Mouse (Mus musculus) hindbrain, embryonic 15.5 days (tissue): ENCODE data around the gene 2610042L04Rik. TPM values are rescaled to one million over a fixed set of nuclear protein-coding genes. Genes with fewer than 3 reads are reported as not detected.
"Not testable (repeated sequence)": the region's sequence is repeated elsewhere in the genome, so short reads cannot be mapped to it uniquely, and the experiment has no call there.

Experiments
- ATAC-seq: fragments of 200-750 bp; cut with Nextera tagmentation; 2 replicates; pipeline ENCODE4 v1.8.0; 2017; ENCODE audit warnings: low read depth, moderate number of reproducible peaks, moderate TSS enrichment; ENCODE audit not compliant: low FRiP score
- H3K27ac ChIP-seq: fragments of 300-500 bp; sonication (generic); replicated peaks from 2 replicates; pipeline ENCODE4 v1.5.1; 2015; ENCODE audit warnings: mild to moderate bottlenecking, inconsistent platforms
- H3K27me3 ChIP-seq: fragments of 300-500 bp; sonication (generic); 2 replicates; pipeline ENCODE4 v1.6.1; 2015; ENCODE audit warnings: control low read depth, inconsistent platforms
- H3K36me3 ChIP-seq: fragments of 300-500 bp; sonication (generic); 2 replicates; pipeline ENCODE4 v1.6.1; 2015; ENCODE audit warnings: control low read depth, inconsistent platforms
- H3K4me1 ChIP-seq: fragments of 300-500 bp; sonication (generic); replicated peaks from 2 replicates; pipeline ENCODE4 v1.6.1; 2015; ENCODE audit warnings: control low read depth, inconsistent platforms
- H3K4me2 ChIP-seq: fragments of 300-500 bp; sonication (generic); 2 replicates; pipeline ENCODE4 v1.6.1; 2015; ENCODE audit warnings: moderate library complexity, mild to moderate bottlenecking, inconsistent platforms
- H3K4me3 ChIP-seq: fragments of 300-500 bp; sonication (generic); 2 replicates; pipeline ENCODE4 v1.5.1; 2015; ENCODE audit warnings: mild to moderate bottlenecking, inconsistent platforms
- H3K9ac ChIP-seq: fragments of 300-500 bp; sonication (generic); 2 replicates; pipeline ENCODE4 v1.6.1; 2015; ENCODE audit warnings: inconsistent platforms
- H3K9me3 ChIP-seq: fragments of 300-500 bp; sonication (generic); 2 replicates; pipeline ENCODE4 v1.6.1; 2016; ENCODE audit warnings: control low read depth, inconsistent platforms
- polyA plus RNA-seq: library from polyadenylated mRNA; unstranded; fragments of >200 nt; fragmentation: Nextera tagmentation; extraction: Ambion mirVana; gene quantifications from 2 replicates; pipeline ENCODE4 v1.2.1, GENCODE M21; 2015

Gene 2610042L04Rik
- polyA plus RNA-seq, 1 experiment from 2014 or later = 6.7 TPM

DNA sequence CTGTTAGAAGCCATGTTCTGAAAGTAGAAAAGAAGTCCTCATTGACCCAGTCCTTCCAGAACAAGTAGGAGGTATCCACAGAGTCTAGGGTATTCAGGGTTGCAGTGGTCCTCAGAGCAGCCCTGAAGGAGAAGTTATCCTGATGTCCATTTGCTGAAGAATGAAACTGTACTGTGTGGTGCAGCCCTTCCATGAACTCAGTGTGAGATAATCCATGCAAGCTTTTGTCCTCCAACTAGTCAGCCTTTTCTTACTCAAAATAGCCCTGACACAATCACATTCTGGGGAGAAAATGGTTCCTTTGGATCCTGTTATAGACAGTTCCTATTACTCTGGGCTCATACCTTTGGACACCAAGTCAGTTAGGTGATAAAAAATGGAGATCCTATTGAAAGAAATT is 69.3 kb downstream of the 2610042L04Rik start:
- not testable (repeated sequence) for H3K27ac ChIP-seq, H3K9ac ChIP-seq, H3K36me3 ChIP-seq, H3K27me3 ChIP-seq, H3K9me3 ChIP-seq, H3K4me3 ChIP-seq, ATAC-seq, H3K4me2 ChIP-seq, H3K4me1 ChIP-seq

Other genes with a start within 250 kb of the 2610042L04Rik start
- gene Gm8108, start 224.2 kb upstream of the 2610042L04Rik start, polyA plus RNA-seq = 3.1 and 4.7 TPM in 2 replicates
- not detected in 2 replicates for gene Gm3127, start 169.7 kb upstream of the 2610042L04Rik start, polyA plus RNA-seq
- 9.2 and 10.3 TPM in 2 replicates for gene Gm2974, start 152.2 kb upstream of the 2610042L04Rik start, polyA plus RNA-seq
- gene Gm3138, start 85.1 kb upstream of the 2610042L04Rik start, polyA plus RNA-seq = not detected in 2 replicates
- 0.13 TPM in 1 of 2 replicates, not detected in the other for gene Gm3149, start 17.5 kb upstream of the 2610042L04Rik start, polyA plus RNA-seq
- not detected in 2 replicates for gene Gm3159, start 62.8 kb downstream of the 2610042L04Rik start, polyA plus RNA-seq
- gene Gm3164, start 80.7 kb downstream of the 2610042L04Rik start, polyA plus RNA-seq = 5.5 and 7.2 TPM in 2 replicates
- gene Gm3173, start 96.2 kb downstream of the 2610042L04Rik start, polyA plus RNA-seq = 2.0 and 3.5 TPM in 2 replicates
- gene Gm3182, start 147.0 kb downstream of the 2610042L04Rik start, polyA plus RNA-seq = not detected in 2 replicates
- gene Gm3047, start 220.6 kb downstream of the 2610042L04Rik start, polyA plus RNA-seq = not detected in 2 replicates